Mouse (Mus musculus) forebrain, embryonic 10.5 days (tissue): ENCODE measurements around the gene Hdac4. TPM values are rescaled to one million over a fixed set of nuclear protein-coding genes. Genes with fewer than 3 reads are reported as not detected.

Experiments used
- DNase-seq: peaks from one replicate; pipeline ENCODE4 v3.0.0-alpha.2; 2017; ENCODE audit warnings: low spot score; ENCODE audit errors: extremely low spot score
- H3K27ac ChIP-seq: fragments of 300-500 bp; sonication (generic); 2 replicates; pipeline ENCODE4 v1.5.1; 2016; ENCODE audit warnings: mild to moderate bottlenecking
- H3K27me3 ChIP-seq: fragments of 300-500 bp; sonication (generic); 2 replicates; pipeline ENCODE4 v1.6.1; 2016; ENCODE audit warnings: mild to moderate bottlenecking; ENCODE audit not compliant: poor library complexity, severe bottlenecking
- H3K36me3 ChIP-seq: fragments of 300-500 bp; sonication (generic); replicated peaks from 2 replicates; pipeline ENCODE4 v1.6.1; 2016; ENCODE audit warnings: mild to moderate bottlenecking, moderate library complexity
- H3K4me1 ChIP-seq: fragments of 300-500 bp; sonication (generic); 2 replicates; pipeline ENCODE4 v1.6.1; 2016
- H3K4me3 ChIP-seq: fragments of 300-500 bp; sonication (generic); 2 replicates; pipeline ENCODE4 v1.5.1; 2016; ENCODE audit warnings: mild to moderate bottlenecking, moderate library complexity
- H3K9me3 ChIP-seq: fragments of 300-500 bp; sonication (generic); 2 replicates; pipeline ENCODE4 v1.6.1; 2016; ENCODE audit warnings: mild to moderate bottlenecking, moderate library complexity
- WGBS: fragments of 180-500 bp; shearing (Covaris S2); methylation state at CpG from one replicate; pipeline ENCODE4 v1.1.7; 2016; 5-methylcytosine and 5-hydroxymethylcytosine counted together
- polyA plus RNA-seq: library from polyadenylated mRNA; unstranded; fragments of >200 nt; fragmentation: Nextera tagmentation; extraction: Ambion mirVana; gene quantifications from 2 replicates; pipeline ENCODE4 v1.2.1, GENCODE M21; 2016

Hdac4 gene
- polyA plus RNA-seq, 1 experiment from 2014 or later = 20.6 TPM

DNA sequence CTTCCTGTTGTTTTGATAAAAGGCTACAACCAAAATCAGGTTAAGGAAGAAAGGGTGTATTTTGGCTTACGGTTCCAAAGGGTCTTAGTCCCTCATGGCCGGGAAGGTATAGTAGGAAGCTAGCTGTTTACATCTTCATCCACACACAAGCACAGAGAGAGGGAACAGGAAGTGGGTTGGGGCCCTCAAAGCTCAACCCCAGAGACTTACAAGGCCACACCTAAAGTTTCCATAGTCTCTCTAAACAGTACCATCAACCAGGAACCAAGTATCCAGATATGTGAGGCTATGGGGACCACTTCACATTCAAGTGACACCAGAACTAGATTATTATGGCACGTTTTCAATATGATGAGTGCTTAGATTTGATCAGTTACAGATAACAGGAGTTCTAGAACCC, 5.0 kb downstream of the Hdac4 start:
- no peaks in the 10 kb centered on the region for H3K9me3 ChIP-seq
- DNase-seq = no peak
- no peaks in the 10 kb centered on the region for H3K27me3 ChIP-seq
- no peaks in the 10 kb centered on the region for H3K4me1 ChIP-seq
- H3K4me3 ChIP-seq = no peak overlapping the region
- WGBS = 81% methylated on average over 3 of the region's 3 CpGs
- H3K27ac ChIP-seq = no peak overlapping the region
- no peaks in the 10 kb centered on the region for H3K36me3 ChIP-seq

GRCm38 (mm10) chr1:92187137-92187536, 8.4 kb downstream of the Hdac4 start:
- WGBS = 88% methylated on average over 3 of the region's 3 CpGs
- H3K9me3 ChIP-seq = no peaks in the 10 kb centered on the region
- no peaks in the 10 kb centered on the region for H3K27me3 ChIP-seq
- H3K27ac ChIP-seq = no peak overlapping the region
- no peaks in the 10 kb centered on the region for H3K4me1 ChIP-seq
- no peak for DNase-seq
- H3K4me3 ChIP-seq = no peak overlapping the region
- no peaks in the 10 kb centered on the region for H3K36me3 ChIP-seq

GRCm38 (mm10) chr1:92184600-92184999, 10.9 kb downstream of the Hdac4 start:
- Histone ChIP-seq H3K36me3 (no peaks in the 10 kb centered on the region), H3K27me3 (no peaks in the 10 kb centered on the region), H3K27ac (no peak overlapping the region), H3K4me1 (peaks cover 10% of the 10 kb centered on the region), H3K9me3 (no peaks in the 10 kb centered on the region), H3K4me3 (no peak overlapping the region)
- whole genome bisulfite sequencing = 89% methylated on average over 1 of the region's 1 CpGs
- DNase-seq = no peak

DNA sequence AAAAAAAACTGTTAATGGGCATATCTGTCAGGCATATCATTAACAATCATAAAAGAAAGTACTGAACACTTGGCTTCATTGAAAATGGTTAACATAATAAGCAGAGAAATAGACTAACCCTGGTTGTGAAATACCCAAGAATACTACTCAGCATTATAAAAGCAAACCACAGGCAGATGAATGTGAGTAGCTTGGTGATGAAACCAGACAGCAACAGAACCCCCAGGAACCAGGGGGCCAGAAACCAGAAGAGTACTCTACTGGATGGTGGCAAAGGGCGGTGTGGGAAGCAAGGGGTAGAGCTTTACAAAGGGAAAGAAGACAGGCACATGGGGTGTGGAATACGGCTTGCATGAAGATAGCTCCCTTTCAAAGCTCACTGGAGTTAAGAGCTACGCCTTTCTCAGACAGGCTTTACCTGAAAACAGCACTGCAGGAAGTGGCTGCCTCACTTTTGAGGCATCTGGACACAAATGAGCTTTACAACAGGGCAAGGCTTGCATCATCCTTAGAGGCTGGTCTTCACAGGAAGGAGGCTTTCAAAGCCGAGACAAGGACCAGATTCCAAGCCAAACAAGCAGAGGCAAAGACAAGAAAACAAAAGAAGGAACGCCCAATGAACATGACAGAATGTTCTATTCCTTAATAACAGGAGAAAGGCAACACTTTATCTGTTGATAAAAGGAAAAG, 12.3 kb downstream of the Hdac4 start:
- no peaks in the 10 kb centered on the region for H3K9me3 ChIP-seq
- H3K27ac ChIP-seq = no peak overlapping the region
- no peaks in the 10 kb centered on the region for H3K27me3 ChIP-seq
- peaks cover 21% of the 10 kb centered on the region for H3K4me1 ChIP-seq
- no peak for DNase-seq
- 80% methylated on average over 5 of the region's 5 CpGs for WGBS
- no peak overlapping the region for H3K4me3 ChIP-seq
- H3K36me3 ChIP-seq = no peaks in the 10 kb centered on the region

DNA sequence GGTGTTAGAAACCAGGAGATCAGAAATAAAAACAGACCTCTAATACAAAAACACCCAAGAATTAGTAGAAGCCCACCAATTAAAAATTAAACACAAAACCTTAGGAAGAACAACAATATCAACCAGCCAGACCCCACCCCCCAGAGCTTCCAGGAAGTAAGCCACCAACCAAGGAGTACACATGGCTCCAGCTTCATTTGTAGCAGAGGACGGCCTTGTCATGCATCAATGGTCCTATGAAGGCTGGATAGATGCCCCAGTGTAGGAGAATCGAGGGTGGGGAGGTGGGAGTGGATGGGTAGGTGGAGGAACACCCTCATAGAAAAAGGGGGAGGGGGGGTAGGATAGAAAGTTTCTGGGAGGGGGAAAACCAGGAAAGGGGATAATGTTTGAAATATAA, 13.5 kb downstream of the Hdac4 start:
- Histone ChIP-seq H3K36me3 (no peaks in the 10 kb centered on the region), H3K9me3 (no peaks in the 10 kb centered on the region), H3K4me3 (no peak overlapping the region), H3K27ac (no peak overlapping the region), H3K4me1 (peaks cover 33% of the 10 kb centered on the region), H3K27me3 (no peaks in the 10 kb centered on the region)
- 72% methylated on average over 2 of the region's 2 CpGs for WGBS
- DNase-seq = no peak

DNA sequence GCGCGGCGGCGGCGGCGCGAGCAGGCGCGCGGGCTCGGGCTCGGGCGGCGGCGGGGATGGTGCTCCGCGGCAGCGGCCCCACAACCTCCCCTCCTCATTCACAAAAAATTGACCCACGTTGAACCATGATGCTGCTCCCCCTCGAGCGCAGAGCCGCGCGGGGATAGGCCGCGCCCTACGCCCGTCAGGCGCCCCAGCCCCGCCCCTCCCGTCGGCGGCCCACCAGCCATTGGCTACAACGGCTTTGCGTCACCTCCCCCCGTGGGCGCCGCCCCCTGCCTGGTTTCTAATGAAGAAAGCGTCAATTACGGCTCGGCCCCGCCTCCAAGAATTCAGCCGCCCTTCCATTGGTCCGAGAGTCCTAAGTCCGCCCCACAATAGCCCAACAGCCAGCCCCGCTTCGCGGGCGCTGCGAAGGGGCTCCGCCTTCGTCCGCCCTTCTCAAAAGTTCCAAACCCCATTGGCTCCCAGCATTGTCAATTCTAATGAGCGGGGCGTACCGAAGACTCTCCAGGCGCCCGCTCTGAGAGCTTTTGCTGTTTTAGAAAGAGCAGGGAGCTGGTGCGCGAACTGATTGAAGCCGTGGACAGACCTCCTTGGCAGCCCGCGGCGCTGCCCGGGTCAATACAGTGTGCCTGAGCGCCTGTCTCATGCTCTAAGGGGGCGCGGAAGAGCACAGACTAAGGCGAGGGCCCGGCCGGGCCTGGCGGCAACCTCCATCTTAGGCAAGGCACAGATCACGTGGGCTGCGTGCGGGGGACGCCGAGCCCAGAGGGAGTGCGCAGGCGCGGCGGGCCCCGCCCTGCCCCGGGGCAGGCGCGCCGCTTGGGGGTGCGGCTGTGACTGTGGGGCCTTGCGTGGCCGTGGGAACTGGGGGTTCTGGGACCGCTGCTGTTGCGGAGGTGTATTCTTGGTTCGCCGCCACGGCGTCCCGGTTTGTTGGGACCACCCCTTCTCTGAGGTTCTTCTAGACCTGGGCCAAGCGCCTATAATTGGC, 15.1 kb downstream of the Hdac4 start:
- H3K27ac ChIP-seq = peak overlapping the region; percentile 97
- peaks cover 40% of the 10 kb centered on the region for H3K4me1 ChIP-seq
- H3K27me3 ChIP-seq = no peaks in the 10 kb centered on the region
- H3K36me3 ChIP-seq = no peaks in the 10 kb centered on the region
- peak; percentile 100 for DNase-seq
- 2% methylated on average over 97 of the region's 97 CpGs for WGBS
- no peaks in the 10 kb centered on the region for H3K9me3 ChIP-seq
- H3K4me3 ChIP-seq = peak overlapping the region; percentile 83

GRCm38 (mm10) chr1:92179489-92180006, 16.0 kb downstream of the Hdac4 start:
- DNase-seq = peak; percentile 46
- Histone ChIP-seq H3K27me3 (no peaks in the 10 kb centered on the region), H3K4me3 (peak overlapping the region; percentile 83), H3K27ac (peak overlapping the region; percentile 97), H3K36me3 (no peaks in the 10 kb centered on the region; the same call in 1 of the 2 replicates), H3K4me1 (peaks cover 49% of the 10 kb centered on the region), H3K9me3 (no peaks in the 10 kb centered on the region)
- WGBS = under 1% methylated on average over 61 of the region's 61 CpGs

GRCm38 (mm10) chr1:92179070-92179469, 16.4 kb downstream of the Hdac4 start:
- H3K27ac ChIP-seq = peak overlapping the region; percentile 97
- H3K27me3 ChIP-seq = no peaks in the 10 kb centered on the region
- H3K4me1 ChIP-seq = peaks cover 53% of the 10 kb centered on the region
- no peaks in the 10 kb centered on the region for H3K9me3 ChIP-seq
- no peaks in the 10 kb centered on the region; the same call in 1 of the 2 replicates for H3K36me3 ChIP-seq
- peak overlapping the region; percentile 83 for H3K4me3 ChIP-seq
- no peak for DNase-seq
- 11% methylated on average over 11 of the region's 11 CpGs for WGBS

DNA sequence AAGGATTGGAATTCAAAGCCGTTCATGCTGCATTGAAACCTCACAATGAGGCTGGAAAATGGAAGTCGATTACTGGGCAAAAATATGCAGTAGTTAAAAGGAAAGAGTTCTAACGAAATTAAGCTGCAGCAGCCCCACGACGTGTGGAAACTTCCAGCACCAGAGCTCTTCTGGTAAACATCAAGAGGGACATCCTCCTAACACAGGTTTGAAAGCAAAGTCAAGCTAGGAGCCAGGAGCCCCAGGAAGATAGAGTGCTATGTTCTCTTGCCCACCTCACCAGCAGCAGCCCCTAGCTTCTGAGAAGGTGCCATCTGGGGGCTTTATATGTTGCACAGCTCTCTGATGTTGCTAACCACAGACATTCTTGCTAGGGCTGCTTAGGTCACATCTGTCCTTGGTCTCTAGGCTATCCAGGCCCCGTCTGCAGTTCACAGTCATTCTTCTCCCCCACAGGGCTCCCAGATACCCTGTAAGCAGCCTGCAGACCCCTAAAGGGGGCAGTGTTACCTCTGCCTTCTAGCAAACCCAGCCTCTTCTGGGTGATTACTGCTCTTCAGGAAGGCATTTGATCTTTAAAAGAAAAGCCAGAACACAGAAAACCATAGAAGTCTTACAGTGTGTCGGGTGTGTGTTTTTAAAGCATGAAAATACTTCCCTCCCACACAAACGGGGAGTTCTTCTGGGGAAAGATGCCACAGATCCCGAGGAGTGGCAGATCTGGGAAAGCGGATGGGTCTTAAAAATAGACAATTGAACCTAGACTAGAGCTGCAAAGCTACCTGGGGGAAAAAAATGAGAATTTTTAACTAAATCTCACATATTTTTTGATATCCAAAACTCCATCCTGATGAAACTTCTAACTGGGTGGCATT, 17.2 kb downstream of the Hdac4 start:
- peak overlapping the region; percentile 97 for H3K27ac ChIP-seq
- H3K4me3 ChIP-seq = peak overlapping the region; percentile 83
- DNase-seq = peak; percentile 52
- H3K36me3 ChIP-seq = no peaks in the 10 kb centered on the region; the same call in 1 of the 2 replicates
- H3K9me3 ChIP-seq = no peaks in the 10 kb centered on the region
- WGBS = 29% methylated on average over 10 of the region's 10 CpGs
- H3K4me1 ChIP-seq = peaks cover 61% of the 10 kb centered on the region
- no peaks in the 10 kb centered on the region for H3K27me3 ChIP-seq

- H3K36me3 ChIP-seq = no peaks in the 10 kb centered on the region; the same call in 1 of the 2 replicates
- 33% methylated on average over 5 of the region's 5 CpGs for WGBS
- H3K27me3 ChIP-seq = no peaks in the 10 kb centered on the region
- peak overlapping the region; percentile 97 for H3K27ac ChIP-seq
- peaks cover 63% of the 10 kb centered on the region for H3K4me1 ChIP-seq
- DNase-seq = peak; percentile 19
- no peaks in the 10 kb centered on the region for H3K9me3 ChIP-seq
- peak overlapping the region; percentile 83; the same call in 1 of the 2 replicates for H3K4me3 ChIP-seq
Measured at GRCm38 (mm10) chr1:92177599-92177998, 17.9 kb downstream of the Hdac4 start.

GRCm38 (mm10) chr1:92177196-92177595, 18.3 kb downstream of the Hdac4 start:
- Histone ChIP-seq H3K4me3 (peak overlapping the region; percentile 83; the same call in 1 of the 2 replicates), H3K36me3 (no peaks in the 10 kb centered on the region; the same call in 1 of the 2 replicates), H3K27ac (peak overlapping the region; percentile 97), H3K9me3 (no peaks in the 10 kb centered on the region), H3K27me3 (no peaks in the 10 kb centered on the region), H3K4me1 (peaks cover 63% of the 10 kb centered on the region)
- 58% methylated on average over 3 of the region's 3 CpGs for WGBS
- no peak for DNase-seq

DNA sequence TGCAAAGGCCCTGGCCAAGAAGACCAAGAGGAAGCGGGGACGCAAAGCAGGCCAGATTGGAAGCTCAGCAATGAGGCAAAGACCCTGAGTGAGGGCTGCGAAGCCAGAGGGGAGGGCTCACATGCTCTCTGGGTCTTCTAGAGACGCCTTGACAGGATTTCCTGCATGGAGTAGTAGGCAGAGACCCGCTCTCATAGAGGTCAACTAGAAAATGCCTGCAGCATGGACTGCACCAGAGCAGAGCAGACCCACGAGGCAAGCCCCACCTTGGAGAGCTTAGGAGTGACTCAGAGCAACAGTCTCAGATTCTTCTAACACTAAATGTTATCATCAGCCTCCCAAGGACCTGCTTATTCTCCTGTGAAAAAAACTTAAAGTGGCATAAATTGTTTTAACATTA, 20.2 kb downstream of the Hdac4 start:
- no peaks in the 10 kb centered on the region; the same call in 1 of the 2 replicates for H3K36me3 ChIP-seq
- no peak overlapping the region for H3K4me3 ChIP-seq
- H3K27me3 ChIP-seq = no peaks in the 10 kb centered on the region
- 88% methylated on average over 6 of the region's 6 CpGs for WGBS
- DNase-seq = no peak
- no peaks in the 10 kb centered on the region for H3K9me3 ChIP-seq
- H3K27ac ChIP-seq = 0 out of 2 replicates have a peak overlapping the region, but pooled peaks have one; percentile 30
- H3K4me1 ChIP-seq = peaks cover 59% of the 10 kb centered on the region
